Mouse (Mus musculus): Measurements from ENCODE around the gene Gm12253. TPM values are rescaled to one million over a fixed set of nuclear protein-coding genes. Genes with fewer than 3 reads are reported as not detected.

Gene Gm12253
- not detected for polyA plus RNA-seq (2015; fragmentation: Illumina TruSeq; extraction: RNeasy Lipid Tissue Mini Kit (QIAGEN cat#74804); ENCODE audit: insufficient read depth, low replicate concordance)

DNA sequence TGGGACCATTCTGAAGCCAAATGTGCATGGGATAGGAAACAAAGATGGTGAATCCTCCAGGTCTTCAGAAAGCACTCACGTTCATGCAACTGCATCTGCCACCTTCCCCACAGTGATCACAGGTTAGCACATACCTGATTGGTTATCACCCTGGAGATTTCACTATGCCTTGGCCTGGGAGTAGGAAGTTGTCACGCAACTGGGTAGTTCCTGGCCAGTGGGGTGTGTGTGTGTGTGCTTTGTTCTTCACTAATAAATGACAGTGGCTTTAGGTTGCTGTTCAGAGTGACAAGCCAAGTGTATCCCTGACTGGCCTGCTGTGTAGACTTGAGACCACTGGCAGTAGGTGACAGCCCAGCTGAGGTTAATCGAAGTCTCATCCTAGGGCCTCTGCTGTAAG, at the start of gene Gm12253:
Gene Gm12253 (plus strand): TSS at position 301 of the 400 bp plus-strand sequence.

DNA sequence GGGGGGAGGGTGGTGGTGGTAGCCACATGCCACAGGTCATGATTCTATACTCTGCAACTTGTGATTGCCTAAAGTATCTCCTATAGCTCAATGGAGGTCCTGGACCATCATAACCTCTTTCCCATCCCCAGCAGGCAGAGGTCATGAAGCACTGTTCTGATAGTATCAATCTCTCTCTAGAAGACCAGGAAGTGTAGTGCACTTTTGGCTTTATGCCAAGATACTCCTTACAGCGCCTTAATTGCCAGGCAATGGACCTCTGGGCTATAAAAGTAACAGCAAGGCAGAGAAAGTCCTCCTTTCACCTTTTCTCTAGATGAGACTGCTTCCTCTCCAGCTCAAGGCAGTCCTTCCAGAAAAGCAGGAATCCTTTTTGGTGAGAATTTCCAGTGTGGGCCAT, 11.5 kb upstream of the Gm12253 start, which contains the start of gene 1810065E05Rik:
Gene 1810065E05Rik (plus strand): TSS at position 297 of the 400 bp plus-strand sequence.

DNA sequence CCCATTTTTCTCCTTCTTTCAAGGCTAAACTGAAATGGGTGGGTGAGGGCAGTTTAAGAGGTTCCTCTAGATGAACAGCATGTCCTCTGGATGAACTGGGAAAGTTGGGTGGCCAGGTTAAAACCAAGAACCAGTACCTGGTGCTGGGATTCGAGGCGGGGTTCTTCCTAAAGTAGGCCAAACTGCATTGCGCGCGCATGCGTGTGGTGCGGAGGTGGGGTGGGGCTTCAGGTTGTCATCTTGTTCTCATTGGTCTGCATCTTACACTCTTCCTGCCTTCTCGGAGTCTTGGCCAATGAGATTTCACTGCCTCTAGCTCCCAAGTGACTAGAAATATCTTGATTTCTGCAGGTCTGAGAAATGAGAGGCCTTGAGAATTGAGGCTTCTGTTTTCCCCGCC, 20.4 kb downstream of the Gm12253 start, which contains the start of gene Lypd9:
Gene Lypd9 (minus strand): TSS at position 165 of the 400 bp plus-strand sequence.

DNA sequence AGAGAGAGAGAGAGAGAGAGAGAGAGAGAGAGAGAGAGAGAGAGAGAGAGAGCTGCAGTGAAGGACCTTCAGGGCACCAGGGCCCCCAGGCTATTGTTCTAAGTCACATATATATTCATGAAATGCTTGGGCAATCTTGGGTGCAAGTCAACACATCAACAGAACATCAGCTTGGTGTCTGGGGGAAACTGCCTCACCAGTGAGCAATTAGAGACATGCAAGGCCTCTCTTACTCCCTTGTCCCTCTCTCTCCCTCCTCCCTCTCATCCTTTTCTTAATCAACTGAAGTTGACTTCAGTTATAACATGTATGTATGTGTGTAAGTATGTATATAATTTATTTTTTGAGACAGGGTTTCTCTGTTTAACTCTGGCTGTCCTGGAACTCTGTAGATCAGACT, 29.8 kb downstream of the Gm12253 start, which contains the start of gene Olfr30:
Gene Olfr30 (minus strand): TSS at position 101 of the 400 bp plus-strand sequence.

Other genes starting within 250 kb of the Gm12253 start
- gene Igtp, start 233.0 kb upstream of the Gm12253 start, polyA plus RNA-seq (2015; fragmentation: Illumina TruSeq; extraction: RNeasy Lipid Tissue Mini Kit (QIAGEN cat#74804); ENCODE audit: insufficient read depth, low replicate concordance): 71.6 TPM
- gene Irgm2, start 232.9 kb upstream of the Gm12253 start, polyA plus RNA-seq (2015; fragmentation: Illumina TruSeq; extraction: RNeasy Lipid Tissue Mini Kit (QIAGEN cat#74804); ENCODE audit: insufficient read depth, low replicate concordance): 71.8 TPM
- not detected for gene 4930438A08Rik, start 157.8 kb upstream of the Gm12253 start, polyA plus RNA-seq (2015; fragmentation: Illumina TruSeq; extraction: RNeasy Lipid Tissue Mini Kit (QIAGEN cat#74804); ENCODE audit: insufficient read depth, low replicate concordance)
- gene Zfp692, start 125.5 kb upstream of the Gm12253 start, polyA plus RNA-seq (2015; fragmentation: Illumina TruSeq; extraction: RNeasy Lipid Tissue Mini Kit (QIAGEN cat#74804); ENCODE audit: insufficient read depth, low replicate concordance): 16.0 TPM
- 37.6 TPM for gene Zfp672, start 102.2 kb upstream of the Gm12253 start, polyA plus RNA-seq (2015; fragmentation: Illumina TruSeq; extraction: RNeasy Lipid Tissue Mini Kit (QIAGEN cat#74804); ENCODE audit: insufficient read depth, low replicate concordance)
- 7.7 TPM for gene Sh3bp5l, start 101.8 kb upstream of the Gm12253 start, polyA plus RNA-seq (2015; fragmentation: Illumina TruSeq; extraction: RNeasy Lipid Tissue Mini Kit (QIAGEN cat#74804); ENCODE audit: insufficient read depth, low replicate concordance)
- not detected for gene Lypd8, start 53.5 kb upstream of the Gm12253 start, polyA plus RNA-seq (2015; fragmentation: Illumina TruSeq; extraction: RNeasy Lipid Tissue Mini Kit (QIAGEN cat#74804); ENCODE audit: insufficient read depth, low replicate concordance)
- not detected for gene 1810065E05Rik, start 11.4 kb upstream of the Gm12253 start, polyA plus RNA-seq (2015; fragmentation: Illumina TruSeq; extraction: RNeasy Lipid Tissue Mini Kit (QIAGEN cat#74804); ENCODE audit: insufficient read depth, low replicate concordance)
- not detected for gene Lypd9, start 20.4 kb downstream of the Gm12253 start, polyA plus RNA-seq (2015; fragmentation: Illumina TruSeq; extraction: RNeasy Lipid Tissue Mini Kit (QIAGEN cat#74804); ENCODE audit: insufficient read depth, low replicate concordance)
- gene Olfr30, start 29.7 kb downstream of the Gm12253 start, polyA plus RNA-seq (2015; fragmentation: Illumina TruSeq; extraction: RNeasy Lipid Tissue Mini Kit (QIAGEN cat#74804); ENCODE audit: insufficient read depth, low replicate concordance): not detected
- gene Olfr332, start 60.0 kb downstream of the Gm12253 start, polyA plus RNA-seq (2015; fragmentation: Illumina TruSeq; extraction: RNeasy Lipid Tissue Mini Kit (QIAGEN cat#74804); ENCODE audit: insufficient read depth, low replicate concordance): not detected
- gene Olfr331, start 70.0 kb downstream of the Gm12253 start, polyA plus RNA-seq (2015; fragmentation: Illumina TruSeq; extraction: RNeasy Lipid Tissue Mini Kit (QIAGEN cat#74804); ENCODE audit: insufficient read depth, low replicate concordance): not detected
- gene Olfr330, start 102.3 kb downstream of the Gm12253 start, polyA plus RNA-seq (2015; fragmentation: Illumina TruSeq; extraction: RNeasy Lipid Tissue Mini Kit (QIAGEN cat#74804); ENCODE audit: insufficient read depth, low replicate concordance): not detected
- gene Olfr329-ps, start 113.9 kb downstream of the Gm12253 start, polyA plus RNA-seq (2015; fragmentation: Illumina TruSeq; extraction: RNeasy Lipid Tissue Mini Kit (QIAGEN cat#74804); ENCODE audit: insufficient read depth, low replicate concordance): 0.06 TPM
- gene Olfr328, start 123.1 kb downstream of the Gm12253 start, polyA plus RNA-seq (2015; fragmentation: Illumina TruSeq; extraction: RNeasy Lipid Tissue Mini Kit (QIAGEN cat#74804); ENCODE audit: insufficient read depth, low replicate concordance): not detected
- gene Olfr224, start 138.0 kb downstream of the Gm12253 start, polyA plus RNA-seq (2015; fragmentation: Illumina TruSeq; extraction: RNeasy Lipid Tissue Mini Kit (QIAGEN cat#74804); ENCODE audit: insufficient read depth, low replicate concordance): not detected
- not detected for gene Olfr325, start 145.2 kb downstream of the Gm12253 start, polyA plus RNA-seq (2015; fragmentation: Illumina TruSeq; extraction: RNeasy Lipid Tissue Mini Kit (QIAGEN cat#74804); ENCODE audit: insufficient read depth, low replicate concordance)
- not detected for gene Olfr324, start 162.6 kb downstream of the Gm12253 start, polyA plus RNA-seq (2015; fragmentation: Illumina TruSeq; extraction: RNeasy Lipid Tissue Mini Kit (QIAGEN cat#74804); ENCODE audit: insufficient read depth, low replicate concordance)
- not detected for gene 2210407C18Rik, start 183.5 kb downstream of the Gm12253 start, polyA plus RNA-seq (2015; fragmentation: Illumina TruSeq; extraction: RNeasy Lipid Tissue Mini Kit (QIAGEN cat#74804); ENCODE audit: insufficient read depth, low replicate concordance)
- gene Olfr323, start 197.9 kb downstream of the Gm12253 start, polyA plus RNA-seq (2015; fragmentation: Illumina TruSeq; extraction: RNeasy Lipid Tissue Mini Kit (QIAGEN cat#74804); ENCODE audit: insufficient read depth, low replicate concordance): not detected
- 2.3 TPM for gene Trim58, start 207.9 kb downstream of the Gm12253 start, polyA plus RNA-seq (2015; fragmentation: Illumina TruSeq; extraction: RNeasy Lipid Tissue Mini Kit (QIAGEN cat#74804); ENCODE audit: insufficient read depth, low replicate concordance)
- not detected for gene Olfr322, start 226.2 kb downstream of the Gm12253 start, polyA plus RNA-seq (2015; fragmentation: Illumina TruSeq; extraction: RNeasy Lipid Tissue Mini Kit (QIAGEN cat#74804); ENCODE audit: insufficient read depth, low replicate concordance)
- not detected for gene Olfr320, start 248.5 kb downstream of the Gm12253 start, polyA plus RNA-seq (2015; fragmentation: Illumina TruSeq; extraction: RNeasy Lipid Tissue Mini Kit (QIAGEN cat#74804); ENCODE audit: insufficient read depth, low replicate concordance)

Measured in spleen, adult 10 weeks (tissue).